Mouse (Mus musculus) bone marrow macrophage, adult 2 months (primary cell): ENCODE results near the gene Hspa1b.

Experiments
- CTCF ChIP-seq: IDR thresholded peaks from 2 replicates; pipeline ENCODE4 v1.5.1; 2012; ENCODE audit warnings: low read depth, mild to moderate bottlenecking, low read length, moderate library complexity
- POLR2A ChIP-seq: IDR thresholded peaks from 2 replicates; pipeline ENCODE4 v1.6.1; 2012; ENCODE audit warnings: mild to moderate bottlenecking, low read depth, low read length, borderline replicate concordance

DNA sequence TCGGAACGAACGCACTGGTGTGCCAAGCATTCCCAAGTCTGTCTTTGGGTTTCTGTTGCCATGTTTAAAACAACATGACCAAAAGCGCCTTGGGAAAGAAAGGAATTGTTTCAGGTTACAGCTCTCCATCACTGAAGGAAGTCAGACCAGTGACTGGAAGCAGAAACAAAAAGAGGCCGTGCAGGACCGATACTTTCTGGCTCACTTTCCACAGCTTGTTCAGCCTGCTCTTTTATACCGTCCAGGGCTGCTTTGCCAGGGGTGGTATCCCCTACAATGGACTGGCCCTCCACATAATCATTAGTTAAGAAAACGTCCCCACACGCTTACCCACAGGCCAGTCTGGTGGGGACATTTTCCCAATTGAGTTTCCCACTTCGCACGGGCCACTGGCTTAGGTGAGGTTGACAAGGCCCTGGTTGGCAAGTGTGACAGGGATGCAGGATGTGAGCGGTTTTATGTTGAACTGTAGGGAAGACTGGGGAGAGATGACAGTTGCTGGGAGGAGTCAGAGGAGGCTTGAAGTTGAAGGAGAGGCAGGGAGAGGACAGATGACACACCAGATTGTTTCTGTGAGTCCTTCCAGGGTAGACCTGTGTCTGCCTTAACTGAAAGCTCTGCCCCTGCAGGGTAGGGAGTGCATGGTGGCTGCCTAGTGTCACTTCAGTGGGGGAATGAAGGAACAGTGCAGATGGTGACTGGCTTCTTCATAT, 43.3 kb upstream of the Hspa1b start:
- TF ChIP-seq CTCF = no peak
- TF ChIP-seq POLR2A = no peak
